Mouse (Mus musculus) CD4-positive, CD25-positive, alpha-beta regulatory T cell, adult 2 months (primary cell): Measurements from ENCODE around the gene Zmynd8.

ENCODE experiments used
- DNase-seq: peaks from one replicate; pipeline ENCODE4 v3.0.0-alpha.2; 2012; ENCODE audit warnings: low read depth, low spot score

Gene Zmynd8

GRCm38 (mm10) chr2:165858453-165859384 is 40.1 kb downstream of the Zmynd8 start:
- no peak for DNase-seq

GRCm38 (mm10) chr2:165857841-165858426 is 40.9 kb downstream of the Zmynd8 start:
- DNase-seq: no peak

GRCm38 (mm10) chr2:165857395-165857831 is 41.4 kb downstream of the Zmynd8 start:
- no peak for DNase-seq

GRCm38 (mm10) chr2:165856611-165857200 is 42.1 kb downstream of the Zmynd8 start:
- DNase-seq: no peak

GRCm38 (mm10) chr2:165855641-165856301 is 43.0 kb downstream of the Zmynd8 start:
- DNase-seq: no peak

GRCm38 (mm10) chr2:165854207-165854968 is 44.4 kb downstream of the Zmynd8 start:
- peak; percentile 68 for DNase-seq

- DNase-seq: no peak
These were observed 45.8 kb downstream of the Zmynd8 start for GRCm38 (mm10) chr2:165852896-165853633.

- no peak for DNase-seq
These were observed 46.4 kb downstream of the Zmynd8 start for GRCm38 (mm10) chr2:165852453-165852852.

GRCm38 (mm10) chr2:165851811-165852415 is 46.9 kb downstream of the Zmynd8 start:
- no peak for DNase-seq

GRCm38 (mm10) chr2:165850826-165851225 is 48.0 kb downstream of the Zmynd8 start:
- DNase-seq: no peak

GRCm38 (mm10) chr2:165849129-165849528 is 49.7 kb downstream of the Zmynd8 start:
- DNase-seq: peak; percentile 17

- no peak for DNase-seq
These were observed 52.0 kb downstream of the Zmynd8 start for GRCm38 (mm10) chr2:165846787-165847186.

- no peak for DNase-seq
These were observed 53.3 kb downstream of the Zmynd8 start for GRCm38 (mm10) chr2:165845490-165845889.

GRCm38 (mm10) chr2:165843350-165843749 is 55.5 kb downstream of the Zmynd8 start:
- DNase-seq: no peak

- no peak for DNase-seq
These were observed 56.6 kb downstream of the Zmynd8 start for GRCm38 (mm10) chr2:165842241-165842640.

- no peak for DNase-seq
These were observed 57.0 kb downstream of the Zmynd8 start for GRCm38 (mm10) chr2:165841805-165842204.

- DNase-seq: no peak
These were observed 58.0 kb downstream of the Zmynd8 start for GRCm38 (mm10) chr2:165840852-165841251.

- no peak for DNase-seq
These were observed 59.5 kb downstream of the Zmynd8 start for GRCm38 (mm10) chr2:165839317-165839652.

- DNase-seq: no peak
These were observed 60.1 kb downstream of the Zmynd8 start for GRCm38 (mm10) chr2:165838606-165839316.
